26 mouse cellular contexts compared by ENCODE assay signal in the genomic region with DNA sequence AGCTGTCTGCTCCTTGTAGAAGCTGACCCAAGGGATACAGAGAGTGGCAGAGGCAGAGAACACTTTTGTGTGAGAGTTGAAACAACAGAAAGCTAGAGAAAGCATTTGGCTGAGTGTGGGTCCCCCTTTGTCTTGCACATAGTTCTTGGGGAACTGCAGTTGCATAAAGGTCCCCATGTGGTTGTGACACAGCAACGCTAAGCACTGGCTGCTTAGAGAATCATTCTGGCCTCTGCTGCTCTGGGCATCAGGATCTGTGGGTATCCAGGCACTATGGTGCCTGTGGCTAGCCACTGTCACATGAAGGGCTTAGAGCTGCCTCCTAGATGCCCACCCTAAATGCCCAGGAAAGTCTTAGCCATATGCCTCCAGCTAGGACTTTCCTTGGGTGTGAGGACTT.
"Had no signal": no experiment of that assay in that cellular context is flagged by ENCODE, and none has a peak within 500 bp of the region (broad histone marks: within the 10 kb centered on the region; RNA-seq: fewer than 3 reads in every experiment).

No protein-coding gene starts in this region.

- H3K9ac ChIP-seq: heart, embryonic 12.5 days; hindbrain, embryonic 12.5 days; hindbrain, embryonic 15.5 days; kidney, embryonic 15.5 days; limb, embryonic 12.5 days; liver, embryonic 12.5 days; liver, embryonic 14.5 days had no signal

- ATAC-seq: hindbrain, postnatal 0 days; intestine, embryonic 16.5 days; liver, embryonic 12.5 days had no signal

- H3K27ac ChIP-seq: heart, embryonic 10.5 days; hindbrain, embryonic 10.5 days; hindbrain, embryonic 12.5 days; hindbrain, embryonic 15.5 days; hindbrain, postnatal 0 days; kidney, embryonic 15.5 days; kidney, postnatal 0 days; left cerebral cortex, adult 2 months; limb, embryonic 10.5 days; limb, embryonic 12.5 days; liver, embryonic 12.5 days; liver, embryonic 14.5 days had no signal

- H3K9me3 ChIP-seq: heart, embryonic 10.5 days; heart, embryonic 12.5 days; hindbrain, embryonic 10.5 days; hindbrain, embryonic 12.5 days; hindbrain, embryonic 15.5 days; kidney, embryonic 15.5 days; limb, embryonic 10.5 days; limb, embryonic 12.5 days; liver, embryonic 12.5 days had no signal

- H3K27me3 ChIP-seq: hindbrain, embryonic 15.5 days had no signal

- H3K4me2 ChIP-seq: heart, embryonic 12.5 days; hindbrain, embryonic 12.5 days; hindbrain, embryonic 15.5 days; kidney, embryonic 15.5 days; limb, embryonic 12.5 days; liver, embryonic 12.5 days had no signal

- DNase-seq: gastrocnemius, postnatal 14 days; gastrocnemius, postnatal 36 days; heart, adult 18-20 months; heart, postnatal 10 days; heart, postnatal 4 days; kidney, adult 11 months; kidney, adult 2 months; kidney, adult 9 months; kidney, postnatal 14 days; kidney, postnatal 4 days; layer of hippocampus, adult 9-11 months; liver had no signal

- H3K4me1 ChIP-seq: heart, embryonic 10.5 days; heart, embryonic 12.5 days; hindbrain, embryonic 10.5 days; hindbrain, embryonic 12.5 days; hindbrain, embryonic 15.5 days; kidney, embryonic 15.5 days; limb, embryonic 10.5 days; liver, embryonic 12.5 days had no signal

- H3K36me3 ChIP-seq: heart, embryonic 10.5 days; heart, embryonic 12.5 days; hindbrain, embryonic 10.5 days; hindbrain, embryonic 12.5 days; hindbrain, embryonic 15.5 days; kidney, embryonic 15.5 days; limb, embryonic 10.5 days; limb, embryonic 12.5 days; liver, embryonic 12.5 days had no signal

- H3K4me3 ChIP-seq: heart, embryonic 10.5 days; heart, embryonic 12.5 days; hindbrain, embryonic 10.5 days; hindbrain, embryonic 12.5 days; hindbrain, embryonic 15.5 days; kidney, embryonic 15.5 days; left cerebral cortex, adult 2 months; limb, embryonic 10.5 days; limb, embryonic 12.5 days; liver, embryonic 12.5 days had no signal
